Mouse (Mus musculus): ENCODE measurements around the gene Ghrl.
"Not testable (repeated sequence)": the region's sequence is repeated elsewhere in the genome, so short reads cannot be mapped to it uniquely, and the experiment has no call there.

The Ghrl gene

GRCm38 (mm10) chr6:113719878-113720277 is at the start of gene Ghrl:
Ghrl (minus strand) TSS chr6:113719880.
- no peak for DNase-seq (ENCODE audit: low spot score)

GRCm38 (mm10) chr6:113768804-113769203 is 49.1 kb upstream of the Ghrl start:
- no peak for DNase-seq (ENCODE audit: low spot score)

- peak; percentile 24 for DNase-seq (ENCODE audit: low spot score)
Measured at GRCm38 (mm10) chr6:113761644-113762043, 42.0 kb upstream of the Ghrl start.

GRCm38 (mm10) chr6:113749119-113749685 is 29.5 kb upstream of the Ghrl start:
- peak; percentile 24 for DNase-seq (ENCODE audit: low spot score)

- no peak for DNase-seq (ENCODE audit: low spot score)
Measured at GRCm38 (mm10) chr6:113748351-113748750, 28.7 kb upstream of the Ghrl start.

- DNase-seq (ENCODE audit: low spot score): no peak
Measured at GRCm38 (mm10) chr6:113747284-113747683, 27.6 kb upstream of the Ghrl start.

GRCm38 (mm10) chr6:113745117-113745516 is 25.4 kb upstream of the Ghrl start:
- DNase-seq (ENCODE audit: low spot score): no peak

- DNase-seq (ENCODE audit: low spot score): no peak
Measured at GRCm38 (mm10) chr6:113743111-113743510, 23.4 kb upstream of the Ghrl start.

- DNase-seq (ENCODE audit: low spot score): no peak
Measured at GRCm38 (mm10) chr6:113742321-113742720, 22.6 kb upstream of the Ghrl start.

GRCm38 (mm10) chr6:113741425-113741824 is 21.7 kb upstream of the Ghrl start:
- DNase-seq (ENCODE audit: low spot score): no peak

GRCm38 (mm10) chr6:113740236-113741217 is 20.8 kb upstream of the Ghrl start, which contains the start of gene Sec13:
Sec13 (minus strand) TSS chr6:113740743.
- peak; percentile 85 for DNase-seq (ENCODE audit: low spot score)

GRCm38 (mm10) chr6:113737318-113738046 is 17.8 kb upstream of the Ghrl start:
- DNase-seq (ENCODE audit: low spot score): no peak

- DNase-seq (ENCODE audit: low spot score): no peak
Measured at GRCm38 (mm10) chr6:113731296-113731695, 11.6 kb upstream of the Ghrl start.

- no peak for DNase-seq (ENCODE audit: low spot score)
Measured at GRCm38 (mm10) chr6:113728181-113728580, 8.5 kb upstream of the Ghrl start.

- no peak for DNase-seq (ENCODE audit: low spot score)
Measured at GRCm38 (mm10) chr6:113721061-113721460, 1.4 kb upstream of the Ghrl start.

GRCm38 (mm10) chr6:113717541-113717940 is 2.1 kb downstream of the Ghrl start:
- no peak for DNase-seq (ENCODE audit: low spot score)

- no peak for DNase-seq (ENCODE audit: low spot score)
Measured at GRCm38 (mm10) chr6:113714797-113715196, 4.9 kb downstream of the Ghrl start.

- DNase-seq (ENCODE audit: low spot score): no peak
Measured at GRCm38 (mm10) chr6:113714276-113714675, 5.4 kb downstream of the Ghrl start.

- not testable (repeated sequence) for DNase-seq (ENCODE audit: low spot score)
Measured at GRCm38 (mm10) chr6:113713389-113713788, 6.3 kb downstream of the Ghrl start.

- DNase-seq (ENCODE audit: low spot score): no peak
Measured at GRCm38 (mm10) chr6:113712718-113713117, 7.0 kb downstream of the Ghrl start.

- peak; percentile 38 for DNase-seq (ENCODE audit: low spot score)
Measured at GRCm38 (mm10) chr6:113697222-113698205, 22.2 kb downstream of the Ghrl start.
